Mouse (Mus musculus) adrenal gland, adult 18-20 months (tissue): Measurements from ENCODE around the gene Ubl4a. TPM values are rescaled to one million over a fixed set of nuclear protein-coding genes. Genes with fewer than 3 reads are reported as not detected.

ENCODE experiments used
- microRNA-seq, 2 experiments: library from miRNA; unstranded; fragments of <30 nt; microRNA quantifications; one replicate each; pipeline ENCODE4 v1.2.0; 2021; ENCODE audit warnings: borderline number of aligned reads in 2 of 2
- total RNA-seq, 2 experiments: library from RNA; stranded (reverse); gene quantifications; 1 replicate in 1 of 2; 2 replicates in 1 of 2; pipeline ENCODE4 v1.2.3; 2021

Gene Ubl4a
- total RNA-seq, 2 experiments from 2014 or later: 61.4 to 63.9 TPM

Small RNA genes lying within 50 kb of the gene (microRNA-seq; reads per million reads assigned to microRNA genes)
- 0 reads per million in 2 experiments for gene Mir7092

Other genes starting within 250 kb of the Ubl4a start
- gene Opn1mw, start 245.8 kb downstream of the Ubl4a start, total RNA-seq: not detected
- gene Mecp2, start 237.9 kb downstream of the Ubl4a start, total RNA-seq: 10 to 100 TPM; 31.5 to 34.5 TPM
- not detected for gene Tex28, start 205.4 kb downstream of the Ubl4a start, total RNA-seq
- gene Tktl1, start 196.0 kb downstream of the Ubl4a start, total RNA-seq: not detected
- 100 to 1,000 TPM; 113 to 170 TPM for gene Flna, start 123.4 kb downstream of the Ubl4a start, total RNA-seq
- gene Emd, start 118.5 kb downstream of the Ubl4a start, total RNA-seq: 100 to 1,000 TPM in 1 of 2 experiments, 10 to 100 TPM in 1; 93.6 to 165 TPM
- 100 to 1,000 TPM; 395 to 419 TPM for gene Rpl10, start 102.4 kb downstream of the Ubl4a start, total RNA-seq
- 10 to 100 TPM; 64.6 to 81.8 TPM for gene Taz, start 91.3 kb downstream of the Ubl4a start, total RNA-seq
- gene Dnase1l1, start 90.9 kb downstream of the Ubl4a start, total RNA-seq: 10 to 100 TPM; 14.7 to 17.1 TPM
- gene Atp6ap1, start 76.1 kb downstream of the Ubl4a start, total RNA-seq: 100 to 1,000 TPM; 206 to 258 TPM
- gene Gdi1, start 68.2 kb downstream of the Ubl4a start, total RNA-seq: 100 to 1,000 TPM; 245 to 250 TPM
- gene Fam50a, start 60.2 kb downstream of the Ubl4a start, total RNA-seq: 10 to 100 TPM; 63.3 to 65.8 TPM
- 10 to 100 TPM in 1 of 2 experiments, 1 to 10 TPM in 1; 8.1 to 15.4 TPM for gene Plxna3, start 44.2 kb downstream of the Ubl4a start, total RNA-seq
- 10 to 100 TPM; 43.2 to 53.2 TPM for gene Lage3, start 19.6 kb downstream of the Ubl4a start, total RNA-seq
- gene Slc10a3, start 131 bp upstream of the Ubl4a start, total RNA-seq: 10 to 100 TPM; 19.0 to 20.5 TPM
- gene Fam3a, start 20.1 kb upstream of the Ubl4a start, total RNA-seq: 10 to 100 TPM; 26.7 to 27.1 TPM
- 10 to 100 TPM; 56.8 to 63.6 TPM for gene Ikbkg, start 20.1 kb upstream of the Ubl4a start, total RNA-seq
- gene G6pdx, start 56.0 kb upstream of the Ubl4a start, total RNA-seq: 100 to 1,000 TPM; 195 to 261 TPM
- gene Gm6880, start 108.2 kb upstream of the Ubl4a start, total RNA-seq: not detected
- gene Olfr1326-ps1, start 201.7 kb upstream of the Ubl4a start, total RNA-seq: not detected
- not detected for gene Olfr1325, start 219.5 kb upstream of the Ubl4a start, total RNA-seq